Mouse (Mus musculus): ENCODE results near the gene Whamm.

DNA sequence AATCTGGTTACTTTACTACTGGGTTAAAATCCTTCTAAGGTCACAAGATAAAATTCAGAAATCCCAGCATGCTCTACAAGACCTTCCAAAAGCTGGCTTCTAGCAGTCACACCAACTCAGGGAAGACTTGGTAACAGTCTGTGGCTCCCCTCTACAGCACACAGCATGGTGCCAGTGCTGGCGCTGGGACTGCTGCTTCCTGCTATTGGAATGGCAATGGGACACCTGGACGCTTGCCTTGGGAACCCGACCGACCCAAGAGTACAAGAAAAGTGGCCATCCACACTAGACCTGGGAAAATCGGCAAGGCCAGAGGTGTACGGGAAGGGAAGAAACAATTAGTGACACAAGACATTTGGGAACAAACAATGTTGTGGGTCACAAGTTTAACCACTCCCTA is 61.5 kb downstream of the Whamm start:
- TF ChIP-seq POLR2A (IDR thresholded peaks at IDR 0.05; ENCODE audit: borderline replicate concordance, low read depth, low read length) (no peak), CTCF (IDR thresholded peaks at IDR 0.05; ENCODE audit: low read depth, low read length) (no peak)

All from bone marrow macrophage, adult 2 months (primary cell).